Mouse (Mus musculus): Measurements from ENCODE around the gene Chaf1b.

Chaf1b gene

DNA sequence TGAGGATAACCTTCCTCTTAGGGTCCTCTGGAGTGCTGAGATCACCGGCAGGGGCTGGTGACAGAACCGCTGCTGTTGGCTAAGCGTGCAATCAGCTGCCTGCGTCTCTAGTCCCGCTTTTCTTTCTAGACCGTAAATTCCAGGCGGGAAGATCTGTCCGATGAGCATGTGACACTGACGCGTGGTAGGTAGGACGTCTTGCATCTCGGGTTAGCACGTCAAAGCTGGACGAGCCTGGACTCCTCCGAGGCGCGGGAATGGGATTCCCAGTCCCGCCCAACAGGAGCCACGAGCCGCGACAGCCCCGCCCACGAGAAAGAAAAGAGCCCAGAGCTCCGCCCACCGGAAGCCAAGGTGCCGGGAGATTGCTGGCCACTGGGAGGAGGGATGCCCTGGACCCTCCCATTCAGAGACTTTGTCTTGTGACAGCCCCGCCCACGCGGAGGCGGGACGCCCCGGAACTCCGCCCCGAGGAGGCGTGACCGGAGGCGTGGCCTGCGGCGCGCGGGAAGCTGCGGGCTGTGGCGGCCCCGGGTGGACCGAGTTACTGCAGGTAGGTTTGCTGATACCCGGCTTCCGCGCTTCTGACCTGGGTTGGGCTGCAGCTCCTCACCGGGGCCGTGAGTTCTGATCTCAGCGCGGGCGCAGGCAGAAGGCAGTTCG lies at the start of gene Chaf1b:
Gene Chaf1b, plus strand, starts transcription at position 479 of the 663 bp plus-strand sequence.
- peak; percentile 92 for DNase-seq (ENCODE audit: extremely low spot score, low read depth, low spot score)

DNA sequence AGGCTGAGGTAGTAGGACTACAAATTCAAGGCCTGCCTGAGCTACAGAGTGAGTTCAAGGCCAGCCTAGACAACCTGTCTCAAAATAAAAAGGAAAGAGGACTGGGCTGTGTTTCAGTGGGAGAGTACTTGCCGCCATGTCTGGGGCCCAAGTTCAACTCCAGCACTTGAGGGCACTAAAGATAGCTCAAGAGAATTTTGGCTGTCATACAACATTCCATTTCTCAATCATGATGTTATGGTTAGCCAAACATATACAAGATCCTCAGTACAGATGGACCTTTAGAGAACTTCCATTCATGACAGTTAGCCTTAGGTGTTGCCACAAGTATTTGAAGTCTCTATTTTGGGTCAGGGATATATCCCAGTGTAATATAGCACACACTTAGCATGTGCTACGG lies 49.6 kb upstream of the Chaf1b start:
- no peak for DNase-seq (ENCODE audit: extremely low spot score, low read depth, low spot score)

DNA sequence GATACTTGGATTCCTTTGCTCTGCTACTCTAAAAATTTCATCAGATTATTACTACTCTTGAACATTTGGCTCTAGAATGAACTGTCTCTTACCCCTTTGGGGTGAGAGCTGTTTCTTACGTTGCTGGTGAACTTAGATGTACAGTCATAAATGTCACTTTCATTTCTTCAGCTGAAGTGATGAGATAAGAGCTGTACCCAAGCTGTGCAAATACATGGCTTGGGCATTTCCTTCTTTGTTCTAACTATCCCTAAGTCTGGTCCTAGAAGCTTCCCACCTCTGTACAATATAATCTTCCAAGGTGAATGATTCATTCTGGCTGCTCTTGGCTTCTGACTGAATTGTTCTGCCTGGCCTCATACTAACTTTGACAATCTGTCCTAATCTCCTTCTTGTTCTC lies 44.7 kb upstream of the Chaf1b start:
- DNase-seq (ENCODE audit: extremely low spot score, low read depth, low spot score), result no peak

GRCm38 (mm10) chr16:93850527-93850926 lies 33.2 kb upstream of the Chaf1b start:
- DNase-seq (ENCODE audit: extremely low spot score, low read depth, low spot score), result no peak

- no peak for DNase-seq (ENCODE audit: extremely low spot score, low read depth, low spot score)
Measured at GRCm38 (mm10) chr16:93859967-93860366, 23.7 kb upstream of the Chaf1b start.

DNA sequence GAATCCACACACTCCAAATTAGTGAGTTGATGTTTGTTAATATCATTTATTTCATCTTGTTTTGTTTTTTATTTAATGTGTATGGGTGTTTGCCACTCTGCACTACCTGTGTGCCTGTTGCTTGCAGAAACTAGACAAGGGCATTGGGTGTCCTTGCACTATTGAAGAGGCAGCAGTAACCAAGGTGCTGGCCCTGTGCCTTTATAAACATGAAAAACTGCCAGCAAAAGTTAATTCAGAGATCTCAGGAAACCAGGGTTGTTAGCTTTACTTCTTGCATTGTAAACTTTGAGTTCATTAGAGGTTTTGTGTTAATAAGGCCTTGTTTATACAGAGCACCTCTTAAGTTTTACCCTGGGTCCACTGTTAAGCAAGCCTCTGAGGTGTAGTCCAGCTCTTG lies 23.0 kb upstream of the Chaf1b start:
- DNase-seq (ENCODE audit: extremely low spot score, low read depth, low spot score), result no peak

DNA sequence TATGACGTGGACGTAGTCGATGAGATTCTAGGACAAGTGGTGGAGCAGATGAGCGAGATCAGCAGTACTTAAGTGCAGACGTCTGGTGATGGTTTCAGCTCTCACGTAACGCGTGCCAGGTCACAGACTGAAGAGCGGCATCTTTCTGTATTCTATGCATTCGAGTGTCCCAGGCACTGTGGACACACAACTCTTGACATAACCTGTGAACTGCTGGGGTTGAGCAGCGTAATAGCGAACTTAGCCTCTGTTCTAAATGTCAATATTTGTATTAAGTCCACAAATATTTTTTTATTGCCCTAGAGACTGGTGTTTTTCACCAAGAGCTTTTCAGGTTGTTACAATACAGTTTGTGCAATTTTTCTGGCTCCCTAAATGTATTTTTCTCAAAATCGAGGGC lies 8.9 kb upstream of the Chaf1b start:
- DNase-seq (ENCODE audit: extremely low spot score, low read depth, low spot score), result no peak

GRCm38 (mm10) chr16:93877612-93878380 lies 5.9 kb upstream of the Chaf1b start:
- no peak for DNase-seq (ENCODE audit: extremely low spot score, low read depth, low spot score)

- no peak for DNase-seq (ENCODE audit: extremely low spot score, low read depth, low spot score)
Measured at GRCm38 (mm10) chr16:93884086-93884721, 503 bp downstream of the Chaf1b start.

GRCm38 (mm10) chr16:93884722-93885113 lies 1.0 kb downstream of the Chaf1b start:
- no peak for DNase-seq (ENCODE audit: extremely low spot score, low read depth, low spot score)

DNA sequence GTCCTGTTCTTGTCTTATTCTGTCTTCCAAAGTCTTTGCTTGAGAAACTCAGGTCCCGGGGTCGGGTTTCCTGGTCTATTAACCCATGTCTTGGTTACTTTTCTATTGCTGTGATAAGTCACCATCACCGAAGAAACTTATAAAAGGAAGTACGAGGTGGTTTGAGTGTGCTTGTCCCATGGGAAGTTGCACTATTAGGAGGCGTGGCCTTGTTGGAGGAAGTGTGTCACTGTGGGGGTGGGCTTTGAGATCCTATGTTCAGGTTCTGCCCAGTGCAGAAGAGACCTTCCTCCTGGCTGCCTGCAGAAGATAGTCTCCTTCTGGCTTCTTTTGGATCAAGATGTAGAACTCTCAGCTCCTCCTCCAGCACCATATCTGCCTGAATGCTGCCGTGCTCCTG lies 4.8 kb downstream of the Chaf1b start:
- DNase-seq (ENCODE audit: extremely low spot score, low read depth, low spot score), result no peak

DNA sequence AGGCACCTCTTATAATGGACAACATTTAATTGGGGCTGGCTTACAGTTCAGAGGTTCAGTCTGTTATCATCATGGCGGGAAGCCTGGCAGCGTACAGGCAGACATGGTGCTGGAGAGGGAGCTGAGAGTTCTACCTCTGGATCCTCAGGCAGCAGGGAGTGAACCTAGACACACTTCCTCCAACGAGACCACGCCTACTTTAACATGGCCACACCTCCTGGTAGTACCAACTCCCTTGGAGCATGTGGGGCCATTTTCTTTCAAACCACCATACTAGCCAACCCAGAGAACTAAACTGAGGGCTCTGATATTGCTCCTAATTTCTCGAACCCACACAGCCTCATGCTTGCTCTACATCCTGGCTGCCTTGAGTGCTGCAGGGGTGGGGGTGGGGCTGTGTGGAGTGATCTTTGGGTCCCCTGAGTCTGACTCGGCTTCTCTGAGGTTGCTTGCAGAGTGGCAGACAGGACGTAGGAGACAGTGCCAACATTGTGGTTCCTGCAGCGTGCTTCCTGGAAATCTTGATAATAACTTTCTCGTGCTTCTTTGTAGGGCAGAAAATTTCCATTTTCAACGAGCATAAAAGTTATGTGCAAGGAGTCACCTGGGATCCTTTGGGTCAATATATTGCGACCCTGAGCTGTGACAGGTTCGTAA lies 7.4 kb downstream of the Chaf1b start:
- no peak for DNase-seq (ENCODE audit: extremely low spot score, low read depth, low spot score)

GRCm38 (mm10) chr16:93893285-93893684 lies 9.6 kb downstream of the Chaf1b start:
- DNase-seq (ENCODE audit: extremely low spot score, low read depth, low spot score), result no peak

DNA sequence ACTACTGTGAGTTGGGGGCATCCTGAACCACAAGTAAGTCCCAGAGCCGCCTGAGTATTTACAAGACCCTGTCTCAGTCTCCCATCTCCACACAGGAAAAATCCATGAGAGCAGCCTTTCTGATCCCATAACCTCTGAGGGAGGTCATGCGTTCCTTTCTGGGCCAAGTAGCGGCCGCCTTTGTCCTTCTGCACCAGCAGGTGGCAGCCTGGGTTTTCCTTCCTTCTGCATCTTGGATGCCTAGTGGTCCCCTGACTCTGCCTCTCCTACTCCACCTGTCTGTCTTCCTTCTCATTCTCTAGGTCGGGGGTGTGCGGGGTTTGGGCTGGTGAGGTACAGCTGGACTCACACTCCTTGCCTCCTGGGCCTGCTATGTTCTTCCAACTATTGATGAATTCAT lies 19.3 kb downstream of the Chaf1b start:
- DNase-seq (ENCODE audit: extremely low spot score, low read depth, low spot score), result no peak

- DNase-seq (ENCODE audit: extremely low spot score, low read depth, low spot score), result no peak
Measured at GRCm38 (mm10) chr16:93906156-93907014, 22.7 kb downstream of the Chaf1b start.

GRCm38 (mm10) chr16:93907761-93908160 lies 24.1 kb downstream of the Chaf1b start:
- DNase-seq (ENCODE audit: extremely low spot score, low read depth, low spot score), result no peak

DNA sequence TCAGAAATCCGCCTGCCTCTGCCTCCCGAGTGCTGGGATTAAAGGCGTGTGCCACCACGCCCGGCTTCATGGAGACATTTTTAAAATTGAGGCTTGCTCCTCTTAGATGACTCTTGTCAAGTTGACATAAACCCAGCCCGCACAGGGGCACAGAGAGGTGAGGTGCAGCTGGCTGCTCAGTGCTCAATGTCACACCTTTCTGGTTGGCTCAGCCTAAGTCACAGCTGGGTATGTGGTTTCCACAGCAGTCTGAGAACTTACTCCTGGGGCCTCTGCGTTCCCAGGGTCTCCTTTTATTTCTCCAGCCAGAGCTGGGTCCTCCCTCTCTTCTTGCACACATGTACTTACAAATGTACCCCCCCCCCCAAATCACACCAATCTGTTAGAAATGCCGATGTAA lies 24.5 kb downstream of the Chaf1b start:
- no peak for DNase-seq (ENCODE audit: extremely low spot score, low read depth, low spot score)

GRCm38 (mm10) chr16:93909936-93910335 lies 26.2 kb downstream of the Chaf1b start:
- no peak for DNase-seq (ENCODE audit: extremely low spot score, low read depth, low spot score)

DNA sequence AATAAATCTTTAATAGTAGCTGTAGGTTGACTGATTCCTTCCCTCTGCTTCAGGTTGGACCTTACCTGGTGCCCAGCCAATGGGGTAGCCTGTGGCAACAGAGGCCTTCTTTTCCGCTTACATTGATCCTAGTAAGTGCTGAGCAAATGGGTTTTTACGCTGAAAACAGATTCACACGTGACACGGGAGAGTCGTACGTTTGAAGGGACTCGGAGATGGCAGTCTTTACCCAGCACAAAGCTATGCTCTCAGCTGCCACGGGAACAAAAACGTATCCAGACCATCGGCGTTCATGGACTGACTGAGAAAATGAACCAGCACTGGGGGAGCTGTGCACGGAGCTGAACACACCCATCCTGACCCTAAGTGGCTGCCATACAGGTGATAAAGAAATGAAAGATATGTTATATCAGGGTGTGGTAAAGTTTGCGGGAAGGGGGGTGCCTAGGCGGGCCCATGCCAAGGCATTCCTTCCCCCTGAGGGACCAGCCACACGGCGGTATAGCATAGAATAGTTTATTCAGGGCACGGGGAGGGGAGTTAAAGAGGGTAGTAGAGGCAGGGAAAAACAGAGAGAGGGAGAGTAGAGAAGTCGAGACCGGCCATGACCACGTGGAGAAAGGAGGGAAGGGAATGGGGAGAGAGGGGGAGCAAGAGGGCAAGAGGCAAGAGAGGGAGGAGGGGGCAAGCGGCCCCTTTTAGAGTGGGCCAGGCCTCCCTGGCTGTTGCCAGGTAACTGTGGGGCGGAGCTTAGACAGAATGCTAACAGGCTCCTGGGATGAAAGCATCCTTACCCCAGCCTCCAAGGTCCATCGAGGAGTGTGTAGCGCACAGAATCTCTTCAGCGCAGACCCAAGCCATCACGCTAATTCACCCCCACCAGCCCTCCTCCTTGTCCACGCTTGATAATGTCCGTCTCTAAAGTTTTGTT lies 27.3 kb downstream of the Chaf1b start:
- no peak for DNase-seq (ENCODE audit: extremely low spot score, low read depth, low spot score)

DNA sequence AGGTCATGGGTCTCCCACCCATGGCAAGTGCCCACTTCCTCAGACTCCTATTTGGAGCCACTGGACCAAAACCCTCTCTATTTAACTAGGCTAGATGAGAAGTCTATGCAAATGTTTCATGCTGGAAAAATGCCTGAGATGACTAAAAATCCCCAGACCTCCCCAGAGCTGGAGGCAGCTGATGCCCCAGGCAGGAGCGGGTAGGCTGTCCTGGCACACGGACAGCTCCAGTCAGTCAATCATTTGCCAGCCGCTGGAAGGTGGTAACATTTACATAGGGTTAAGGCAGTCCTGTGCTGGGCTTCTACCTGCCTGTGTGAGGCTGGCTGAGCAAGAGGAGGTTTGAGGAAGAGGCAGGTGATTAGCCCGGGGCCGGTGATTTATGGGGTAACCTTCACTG lies 28.5 kb downstream of the Chaf1b start:
- no peak for DNase-seq (ENCODE audit: extremely low spot score, low read depth, low spot score)
